Mouse (Mus musculus): ENCODE data around the gene Pth2. TPM values are rescaled to one million over a fixed set of nuclear protein-coding genes. Genes with fewer than 3 reads are reported as not detected.
"Not testable (repeated sequence)": the region's sequence is repeated elsewhere in the genome, so short reads cannot be mapped to it uniquely, and the experiment has no call there.

Pth2 gene
- polyA plus RNA-seq, 1 experiment from 2014 or later = 0.53 TPM

GRCm38 (mm10) chr7:45164833-45165232 lies 16.0 kb upstream of the Pth2 start:
- H3K4me1 ChIP-seq (ENCODE audit: control insufficient read depth, insufficient read depth, low read length) = peaks cover 5% of the 10 kb centered on the region
- H3K4me3 ChIP-seq (ENCODE audit: low read depth, low read length) = no peak overlapping the region
- peaks cover 3% of the 10 kb centered on the region; the same call in 1 of the 2 replicates for H3K9me3 ChIP-seq (ENCODE audit: control insufficient read depth, low read length)
- peaks cover 70% of the 10 kb centered on the region for H3K27me3 ChIP-seq (ENCODE audit: control insufficient read depth, insufficient read depth, low read length)
- H3K27ac ChIP-seq (ENCODE audit: low read depth, low read length) = no peak overlapping the region
- DNase-seq (ENCODE audit: low spot score, missing footprints) (no peak), ATAC-seq (ENCODE audit: low FRiP score) (no peak)
- no peak overlapping the region for H3K4me2 ChIP-seq
- H3K9ac ChIP-seq (ENCODE audit: low read length) = no peak overlapping the region
- H3K36me3 ChIP-seq (ENCODE audit: control insufficient read depth, insufficient read depth, low read length) = no peaks in the 10 kb centered on the region
- 64% methylated on average over 5 of the region's 5 CpGs for WGBS

GRCm38 (mm10) chr7:45165701-45166100 lies 15.1 kb upstream of the Pth2 start:
- 41% methylated on average over 11 of the region's 11 CpGs for WGBS
- H3K27ac ChIP-seq (ENCODE audit: low read depth, low read length) = no peak overlapping the region
- no peak overlapping the region for H3K4me3 ChIP-seq (ENCODE audit: low read depth, low read length)
- DNase-seq (ENCODE audit: low spot score, missing footprints) (no peak), ATAC-seq (ENCODE audit: low FRiP score) (no peak)
- H3K9ac ChIP-seq (ENCODE audit: low read length) = no peak overlapping the region
- H3K4me1 ChIP-seq (ENCODE audit: control insufficient read depth, insufficient read depth, low read length) = peaks cover 5% of the 10 kb centered on the region
- peaks cover 8% of the 10 kb centered on the region; the same call in 1 of the 2 replicates for H3K9me3 ChIP-seq (ENCODE audit: control insufficient read depth, low read length)
- H3K27me3 ChIP-seq (ENCODE audit: control insufficient read depth, insufficient read depth, low read length) = peaks cover 70% of the 10 kb centered on the region
- H3K36me3 ChIP-seq (ENCODE audit: control insufficient read depth, insufficient read depth, low read length) = no peaks in the 10 kb centered on the region
- H3K4me2 ChIP-seq = no peak overlapping the region

GRCm38 (mm10) chr7:45166950-45167401 lies 13.8 kb upstream of the Pth2 start:
- DNase-seq (ENCODE audit: low spot score, missing footprints) (no peak), ATAC-seq (ENCODE audit: low FRiP score) (no peak)
- H3K4me3 ChIP-seq (ENCODE audit: low read depth, low read length) = no peak overlapping the region
- H3K36me3 ChIP-seq (ENCODE audit: control insufficient read depth, insufficient read depth, low read length) = no peaks in the 10 kb centered on the region
- peaks cover 8% of the 10 kb centered on the region; the same call in 1 of the 2 replicates for H3K9me3 ChIP-seq (ENCODE audit: control insufficient read depth, low read length)
- H3K27me3 ChIP-seq (ENCODE audit: control insufficient read depth, insufficient read depth, low read length) = peaks cover 72% of the 10 kb centered on the region
- 23% methylated on average over 9 of the region's 10 CpGs for WGBS
- no peak overlapping the region for H3K4me2 ChIP-seq
- no peak overlapping the region for H3K9ac ChIP-seq (ENCODE audit: low read length)
- H3K27ac ChIP-seq (ENCODE audit: low read depth, low read length) = no peak overlapping the region
- H3K4me1 ChIP-seq (ENCODE audit: control insufficient read depth, insufficient read depth, low read length) = peaks cover 5% of the 10 kb centered on the region

GRCm38 (mm10) chr7:45167761-45168445 lies 12.9 kb upstream of the Pth2 start:
- H3K9ac ChIP-seq (ENCODE audit: low read length) = no peak overlapping the region
- H3K27ac ChIP-seq (ENCODE audit: low read depth, low read length) = no peak overlapping the region
- peaks cover 5% of the 10 kb centered on the region for H3K4me1 ChIP-seq (ENCODE audit: control insufficient read depth, insufficient read depth, low read length)
- DNase-seq (ENCODE audit: low spot score, missing footprints) = no peak
- H3K36me3 ChIP-seq (ENCODE audit: control insufficient read depth, insufficient read depth, low read length) = no peaks in the 10 kb centered on the region
- no peak for ATAC-seq (ENCODE audit: low FRiP score)
- peaks cover 68% of the 10 kb centered on the region for H3K27me3 ChIP-seq (ENCODE audit: control insufficient read depth, insufficient read depth, low read length)
- no peak overlapping the region for H3K4me3 ChIP-seq (ENCODE audit: low read depth, low read length)
- H3K9me3 ChIP-seq (ENCODE audit: control insufficient read depth, low read length) = peaks cover 8% of the 10 kb centered on the region; the same call in 1 of the 2 replicates
- WGBS = 1% methylated on average over 19 of the region's 19 CpGs
- H3K4me2 ChIP-seq = no peak overlapping the region

- Histone ChIP-seq H3K9me3 (ENCODE audit: control insufficient read depth, low read length) (peaks cover 8% of the 10 kb centered on the region; the same call in 1 of the 2 replicates), H3K36me3 (ENCODE audit: control insufficient read depth, insufficient read depth, low read length) (no peaks in the 10 kb centered on the region), H3K9ac (ENCODE audit: low read length) (no peak overlapping the region), H3K27ac (ENCODE audit: low read depth, low read length) (no peak overlapping the region), H3K4me2 (no peak overlapping the region), H3K4me1 (ENCODE audit: control insufficient read depth, insufficient read depth, low read length) (peaks cover 5% of the 10 kb centered on the region), H3K4me3 (ENCODE audit: low read depth, low read length) (no peak overlapping the region), H3K27me3 (ENCODE audit: control insufficient read depth, insufficient read depth, low read length) (peaks cover 61% of the 10 kb centered on the region)
- DNase-seq (ENCODE audit: low spot score, missing footprints) (no peak), ATAC-seq (ENCODE audit: low FRiP score) (no peak)
- WGBS = 3% methylated on average over 24 of the region's 24 CpGs
Measured at GRCm38 (mm10) chr7:45168656-45169055, 12.1 kb upstream of the Pth2 start.

- Histone ChIP-seq H3K4me1 (ENCODE audit: control insufficient read depth, insufficient read depth, low read length) (no peaks in the 10 kb centered on the region; the same call in none of the 2 replicates), H3K9me3 (ENCODE audit: control insufficient read depth, low read length) (peaks cover 8% of the 10 kb centered on the region; the same call in 1 of the 2 replicates), H3K27me3 (ENCODE audit: control insufficient read depth, insufficient read depth, low read length) (peaks cover 58% of the 10 kb centered on the region), H3K4me3 (ENCODE audit: low read depth, low read length) (no peak overlapping the region), H3K9ac (ENCODE audit: low read length) (no peak overlapping the region), H3K4me2 (no peak overlapping the region), H3K27ac (ENCODE audit: low read depth, low read length) (no peak overlapping the region), H3K36me3 (ENCODE audit: control insufficient read depth, insufficient read depth, low read length) (no peaks in the 10 kb centered on the region)
- ATAC-seq (ENCODE audit: low FRiP score) (no peak), DNase-seq (ENCODE audit: low spot score, missing footprints) (no peak)
- 91% methylated on average over 3 of the region's 3 CpGs for WGBS
Measured at GRCm38 (mm10) chr7:45169495-45169894, 11.3 kb upstream of the Pth2 start.

- no peak for DNase-seq (ENCODE audit: low spot score, missing footprints)
- Histone ChIP-seq H3K4me3 (ENCODE audit: low read depth, low read length) (no peak overlapping the region), H3K4me1 (ENCODE audit: control insufficient read depth, insufficient read depth, low read length) (peaks cover 7% of the 10 kb centered on the region), H3K27me3 (ENCODE audit: control insufficient read depth, insufficient read depth, low read length) (peaks cover 59% of the 10 kb centered on the region), H3K9ac (ENCODE audit: low read length) (no peak overlapping the region), H3K27ac (ENCODE audit: low read depth, low read length) (no peak overlapping the region), H3K9me3 (ENCODE audit: control insufficient read depth, low read length) (peaks cover 8% of the 10 kb centered on the region; the same call in 1 of the 2 replicates), H3K4me2 (no peak overlapping the region), H3K36me3 (ENCODE audit: control insufficient read depth, insufficient read depth, low read length) (no peaks in the 10 kb centered on the region)
- WGBS = 61% methylated on average over 7 of the region's 7 CpGs
- no peak for ATAC-seq (ENCODE audit: low FRiP score)
Measured at GRCm38 (mm10) chr7:45172974-45173373, 7.8 kb upstream of the Pth2 start.

- H3K9me3 ChIP-seq (ENCODE audit: control insufficient read depth, low read length); DNase-seq (ENCODE audit: low spot score, missing footprints); H3K27ac ChIP-seq (ENCODE audit: low read depth, low read length); H3K36me3 ChIP-seq (ENCODE audit: control insufficient read depth, insufficient read depth, low read length); H3K4me3 ChIP-seq (ENCODE audit: low read depth, low read length); ATAC-seq (ENCODE audit: low FRiP score); H3K4me1 ChIP-seq (ENCODE audit: control insufficient read depth, insufficient read depth, low read length); H3K9ac ChIP-seq (ENCODE audit: low read length); H3K4me2 ChIP-seq: not testable (repeated sequence)
- H3K27me3 ChIP-seq (ENCODE audit: control insufficient read depth, insufficient read depth, low read length) = peaks cover 59% of the 10 kb centered on the region
- 45% methylated on average over 1 of the region's 1 CpGs for WGBS
Measured at GRCm38 (mm10) chr7:45173772-45174171, 7.0 kb upstream of the Pth2 start.

- 3% methylated on average over 29 of the region's 29 CpGs for WGBS
- no peak; the same call in 1 of the 2 replicates for ATAC-seq (ENCODE audit: low FRiP score)
- H3K9me3 ChIP-seq (ENCODE audit: control insufficient read depth, low read length) = peaks cover 6% of the 10 kb centered on the region; the same call in 1 of the 2 replicates
- no peak overlapping the region for H3K9ac ChIP-seq (ENCODE audit: low read length)
- no peak overlapping the region for H3K4me3 ChIP-seq (ENCODE audit: low read depth, low read length)
- no peaks in the 10 kb centered on the region for H3K36me3 ChIP-seq (ENCODE audit: control insufficient read depth, insufficient read depth, low read length)
- peak overlapping the region; percentile 23; the same call in 1 of the 2 replicates for H3K4me2 ChIP-seq
- DNase-seq (ENCODE audit: low spot score, missing footprints) = peak; percentile 91
- H3K4me1 ChIP-seq (ENCODE audit: control insufficient read depth, insufficient read depth, low read length) = peaks cover 7% of the 10 kb centered on the region
- H3K27ac ChIP-seq (ENCODE audit: low read depth, low read length) = no peak overlapping the region
- H3K27me3 ChIP-seq (ENCODE audit: control insufficient read depth, insufficient read depth, low read length) = peaks cover 60% of the 10 kb centered on the region
Measured at GRCm38 (mm10) chr7:45174567-45175280, 6.1 kb upstream of the Pth2 start.

Measured in midbrain, embryonic 11.5 days (tissue).